Mouse (Mus musculus): ENCODE results near the gene Pdk1. TPM values are rescaled to one million over a fixed set of nuclear protein-coding genes. Genes with fewer than 3 reads are reported as not detected.
A peak's percentile ranks its signal among the peaks of the same experiment; 100 is the strongest.

The Pdk1 gene
- total and polyA plus RNA-seq, 3 experiments = 12.2 to 56.1 TPM; not detected in 1

- peaks cover 0 to 5% of the 10 kb centered on the region in 2 experiments; a peak in 2 of 4 replicates for H3K36me3 ChIP-seq (ENCODE audit: control insufficient read depth in 1 of 2, insufficient read depth in 2 of 2, low read length in 2 of 2)
- peak; percentile 78 for TF ChIP-seq ZNF384 (IDR thresholded peaks at IDR 0.05; ENCODE audit: low read depth, low read length)
- TF ChIP-seq MEF2A (IDR thresholded peaks at IDR 0.05; ENCODE audit: extremely low read depth, insufficient replicate concordance, low read depth, low read length, poor library complexity, severe bottlenecking) = no peak
- TF ChIP-seq TCF12 (IDR thresholded peaks at IDR 0.05; ENCODE audit: low read depth, low read length) = no peak
- no peak for TF ChIP-seq MAZ (IDR thresholded peaks at IDR 0.05; ENCODE audit: low read depth, low read length)
- H3K9ac ChIP-seq (ENCODE audit: control insufficient read depth, low read depth, low read length, poor library complexity, severe bottlenecking) = no peak overlapping the region
- no peak overlapping the region for H3K27ac ChIP-seq (ENCODE audit: control insufficient read depth, low read depth, low read length)
- peak; percentile 32 for DNase-seq (ENCODE audit: low read depth, low spot score)
- no peaks in the 10 kb centered on the region for H3K79me2 ChIP-seq (ENCODE audit: control insufficient read depth, insufficient read depth, low read length, poor library complexity)
- peaks cover 2 to 3% of the 10 kb centered on the region in 2 experiments; a peak in 2 of 4 replicates for H3K27me3 ChIP-seq (ENCODE audit: control insufficient read depth in 1 of 2, insufficient read depth in 2 of 2, low read length in 2 of 2)
- H3K4me1 ChIP-seq (ENCODE audit: control insufficient read depth in 1 of 2, insufficient read depth in 2 of 2, low read length in 2 of 2) = peaks cover 0 to 3% of the 10 kb centered on the region in 2 experiments; a peak in 2 of 4 replicates
- no peaks in the 10 kb centered on the region for H3K9me3 ChIP-seq (replicated peaks; ENCODE audit: insufficient read depth, low read length)
- H3K4me3 ChIP-seq (ENCODE audit: control insufficient read depth in 1 of 2, insufficient read depth in 1 of 2, low read depth in 2 of 2, low read length in 2 of 2) = no peak overlapping the region
Observed at GRCm38 (mm10) chr2:71865935-71866334, 7.1 kb upstream of the Pdk1 start.

GRCm38 (mm10) chr2:71866565-71866964, 6.5 kb upstream of the Pdk1 start:
- peaks cover 0 to 5% of the 10 kb centered on the region in 2 experiments; a peak in 2 of 4 replicates for H3K36me3 ChIP-seq (ENCODE audit: control insufficient read depth in 1 of 2, insufficient read depth in 2 of 2, low read length in 2 of 2)
- no peak overlapping the region for H3K27ac ChIP-seq (ENCODE audit: control insufficient read depth, low read depth, low read length)
- TF ChIP-seq TAL1 (IDR thresholded peaks at IDR 0.05; ENCODE audit: low read length) = no peak
- no peak for TF ChIP-seq USF1 (IDR thresholded peaks at IDR 0.05; ENCODE audit: low read depth, low read length)
- no peak for TF ChIP-seq ETS1 (IDR thresholded peaks at IDR 0.05; ENCODE audit: low read depth, low read length)
- TF ChIP-seq NELFE (IDR thresholded peaks at IDR 0.05; ENCODE audit: low read depth, low read length) = no peak
- TF ChIP-seq ELF1 (IDR thresholded peaks at IDR 0.05; ENCODE audit: low read depth, low read length) = no peak
- no peak for TF ChIP-seq SIN3A (IDR thresholded peaks at IDR 0.05; ENCODE audit: low read length)
- no peak for TF ChIP-seq JUND (IDR thresholded peaks at IDR 0.05; ENCODE audit: low read depth, low read length)
- TF ChIP-seq MAZ (IDR thresholded peaks at IDR 0.05; ENCODE audit: low read depth, low read length) = no peak
- TF ChIP-seq ZC3H11A (IDR thresholded peaks at IDR 0.05; ENCODE audit: low read depth, low read length) = no peak
- no peak for TF ChIP-seq CHD2 (IDR thresholded peaks at IDR 0.05; ENCODE audit: low read length)
- TF ChIP-seq EP300 (IDR thresholded peaks at IDR 0.05; ENCODE audit: low read depth in 1 of 2, low read length in 2 of 2) = no peak
- TF ChIP-seq UBTF (IDR thresholded peaks at IDR 0.05; ENCODE audit: borderline replicate concordance, insufficient read depth, low read depth, low read length) = no peak
- no peak overlapping the region for H3K4me3 ChIP-seq (ENCODE audit: control insufficient read depth in 1 of 2, insufficient read depth in 1 of 2, low read depth in 2 of 2, low read length in 2 of 2)
- no peaks in the 10 kb centered on the region for H3K79me2 ChIP-seq (ENCODE audit: control insufficient read depth, insufficient read depth, low read length, poor library complexity)
- no peaks in the 10 kb centered on the region for H3K9me3 ChIP-seq (replicated peaks; ENCODE audit: insufficient read depth, low read length)
- H3K27me3 ChIP-seq (ENCODE audit: control insufficient read depth in 1 of 2, insufficient read depth in 2 of 2, low read length in 2 of 2) = peaks cover 2 to 3% of the 10 kb centered on the region in 2 experiments; a peak in 2 of 4 replicates
- H3K9ac ChIP-seq (ENCODE audit: control insufficient read depth, low read depth, low read length, poor library complexity, severe bottlenecking) = no peak overlapping the region
- peaks cover 0 to 3% of the 10 kb centered on the region in 2 experiments; a peak in 2 of 4 replicates for H3K4me1 ChIP-seq (ENCODE audit: control insufficient read depth in 1 of 2, insufficient read depth in 2 of 2, low read length in 2 of 2)
- no peak for DNase-seq (ENCODE audit: low read depth, low spot score)

Data from MEL (cell line).